ENCODE assay signal across 8 mouse cellular contexts in the genomic region with DNA sequence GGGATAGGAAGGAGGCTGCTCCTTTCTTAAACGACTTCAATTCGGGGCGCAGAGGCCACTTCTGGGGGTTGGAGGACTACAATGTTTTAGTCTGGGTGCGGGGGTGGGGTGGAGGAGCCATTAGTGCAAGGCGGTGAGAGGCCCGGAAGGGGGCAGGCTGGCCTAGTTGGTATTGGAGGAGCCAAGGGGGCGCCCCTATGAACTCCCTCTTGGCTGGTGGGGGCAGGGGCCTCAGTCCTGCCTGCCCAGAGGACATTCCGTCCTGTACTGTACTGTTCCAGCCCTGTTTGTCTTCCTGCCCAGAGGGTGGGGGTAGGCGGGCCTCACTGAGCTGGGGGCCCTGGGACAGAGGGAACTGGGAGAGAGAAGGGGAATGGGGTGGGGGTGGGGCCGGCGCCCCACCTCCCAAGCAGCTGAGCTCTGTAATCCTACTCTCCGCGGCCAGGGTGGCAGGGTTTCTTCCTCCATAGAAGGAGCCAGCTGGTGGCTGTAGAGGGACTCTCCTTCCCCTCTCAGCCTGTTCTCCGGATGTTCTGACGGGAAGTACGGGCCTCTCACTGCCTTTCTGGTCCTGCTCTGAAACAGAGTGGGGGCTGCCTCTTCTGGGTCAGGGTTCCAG. TPM values are rescaled to one million over a fixed set of nuclear protein-coding genes. Genes with fewer than 3 reads are reported as not detected.
DNase-seq lines count a peak whose midpoint lies in the region; ATAC-seq and TF ChIP-seq lines count a peak whose summit lies in the region.

No protein-coding gene starts in this region.

- peaks cover 12% of the 10 kb centered on the region for H3K27me3 ChIP-seq in hindbrain, embryonic 14.5 days (ENCODE audit: control insufficient read depth, insufficient read depth, low read length)

- peak overlapping the region; percentile 93 for H3K27ac ChIP-seq in gastrocnemius, adult 2 months
- H3K27ac ChIP-seq in hindbrain, embryonic 14.5 days: peak overlapping the region; percentile 8
- peak overlapping the region; percentile 92 for H3K27ac ChIP-seq in left cerebral cortex, adult 2 months

- TF ChIP-seq CTCF in gastrocnemius, adult 2 months (IDR thresholded peaks at IDR 0.05): peak; percentile 44
- TF ChIP-seq CTCF in left cerebral cortex, adult 2 months (IDR thresholded peaks at IDR 0.05): peak; percentile 38

- no peak overlapping the region for H3K9ac ChIP-seq in hindbrain, embryonic 14.5 days

- peak; percentile 12 for DNase-seq in T-cell, adult 2 months (ENCODE audit: low spot score)
- DNase-seq in cerebellum, postnatal 10 days: peak; percentile 59 to 72
- DNase-seq in gastrocnemius, adult 2 months: peak; percentile 90
- no peak for DNase-seq in hindbrain, embryonic 14.5 days (ENCODE audit: low spot score)
- peak; percentile 63 to 81 for DNase-seq in left cerebral cortex, adult 2 months (ENCODE audit: extremely low spot score in 1 of 2, low spot score in 2 of 2)
- peak; percentile 85 to 95 for DNase-seq in lung, postnatal 4 days
- peak; percentile 60 for DNase-seq in right cerebral cortex, postnatal 14 days
- DNase-seq in urinary bladder, postnatal 4 days (ENCODE audit: low spot score in 2 of 2): peak; percentile 82 to 88

- peaks cover 20% of the 10 kb centered on the region for H3K4me1 ChIP-seq in hindbrain, embryonic 14.5 days (replicated peaks; ENCODE audit: control insufficient read depth, insufficient read depth, low read length)

- peak; percentile 44 for ATAC-seq in hindbrain, embryonic 14.5 days (ENCODE audit: low FRiP score)

- H3K4me3 ChIP-seq in gastrocnemius, adult 2 months: peak overlapping the region; percentile 58
- H3K4me3 ChIP-seq in hindbrain, embryonic 14.5 days (replicated peaks; ENCODE audit: low read length): no peak overlapping the region
- 0 out of 2 replicates have a peak overlapping the region, but pooled peaks have one; percentile 4 for H3K4me3 ChIP-seq in left cerebral cortex, adult 2 months

- 7% methylated on average over 16 of the region's 16 CpGs for WGBS in hindbrain, embryonic 14.5 days

- intact Hi-C loops in gastrocnemius, adult 2 months (cut with DNase I): loop anchor here (10.0 kb wide), 1 partner anchor 1133 kb away; a partner anchor contains a TSS
- intact Hi-C loops in left cerebral cortex, adult 2 months (cut with DNase I): no loop called here

- H3K4me2 ChIP-seq in hindbrain, embryonic 14.5 days (replicated peaks): peak overlapping the region; percentile 9; the same call in 1 of the 2 replicates

- H3K9me3 ChIP-seq in hindbrain, embryonic 14.5 days (ENCODE audit: control insufficient read depth, low read length): no peaks in the 10 kb centered on the region

- no peaks in the 10 kb centered on the region for H3K36me3 ChIP-seq in hindbrain, embryonic 14.5 days (replicated peaks; ENCODE audit: control insufficient read depth, insufficient read depth)

RNA-seq across cellular contexts. Expression of a gene that starts 4.0 kb away (rescaled TPM):
- total RNA-seq in gastrocnemius, adult 2 months (2021): 1 to 10 TPM in 1 of 2 experiments, under 1 TPM in 1; 0.84 to 1.6 TPM
- polyA plus RNA-seq in hindbrain, embryonic 14.5 days (2014; fragmentation: Nextera tagmentation; extraction: Ambion mirVana): 4.9 and 6.9 TPM in 2 replicates
- total RNA-seq in left cerebral cortex, adult 2 months (2021): 10 to 100 TPM; 12.1 to 12.8 TPM

RNA-seq across cellular contexts. Expression of a gene that starts 15.7 kb away (rescaled TPM):
- under 1 TPM; 0.08 to 0.14 TPM for total RNA-seq in gastrocnemius, adult 2 months (2021)
- 3.1 and 3.6 TPM in 2 replicates for polyA plus RNA-seq in hindbrain, embryonic 14.5 days (2014; fragmentation: Nextera tagmentation; extraction: Ambion mirVana)
- total RNA-seq in left cerebral cortex, adult 2 months (2021): 1 to 10 TPM; 3.6 to 5.6 TPM

RNA-seq across cellular contexts. Expression of a gene that starts 30.5 kb away (rescaled TPM):
- total RNA-seq in gastrocnemius, adult 2 months (2021): 10 to 100 TPM; 64.8 to 65.8 TPM
- 123 and 129 TPM in 2 replicates for polyA plus RNA-seq in hindbrain, embryonic 14.5 days (2014; fragmentation: Nextera tagmentation; extraction: Ambion mirVana)
- total RNA-seq in left cerebral cortex, adult 2 months (2021): 100 to 1,000 TPM; 163 to 168 TPM

Comparison
In these comparisons a context has a peak if more than half of its experiments do, and no peak if none do; other contexts are left out.
1. H3K27ac ChIP-seq: peak in every context shown above with its lines; median percentile 93 in gastrocnemius, adult 2 months; 92 in left cerebral cortex, adult 2 months; 8 in hindbrain, embryonic 14.5 days.
2. RNA of a gene that starts 4.0 kb away (total RNA-seq): 12.1 to 12.8 TPM in left cerebral cortex, adult 2 months; 0.84 to 1.6 TPM in gastrocnemius, adult 2 months; every median in the first group is over 4 times any median in the second.
3. RNA of a gene that starts 15.7 kb away (total RNA-seq): 3.6 to 5.6 TPM in left cerebral cortex, adult 2 months; 0.08 to 0.14 TPM in gastrocnemius, adult 2 months; every median in the first group is over 4 times any median in the second.